Mouse (Mus musculus) embryonic stem cell, embryonic (primary cell): ENCODE measurements around the gene Mxra8.

Experiments used
- CTCF ChIA-PET, 4 experiments: fragments of 300-600 bp in 2 of 4; fragments of 350-600 bp in 2 of 4; sonication (Branson Sonifier 250); formaldehyde crosslinking; loops; one replicate each; lab custom pipeline; 2022; ENCODE audit warnings: inconsistent platforms in 2 of 4; lab: Charles Lee
- POLR2A ChIA-PET, 4 experiments: fragments of 300-600 bp in 2 of 4; fragments of 350-600 bp in 2 of 4; sonication (Branson Sonifier 250); formaldehyde crosslinking; loops; one replicate each; lab custom pipeline; 2022; ENCODE audit warnings: antibody characterized with exemption in 4 of 4, inconsistent platforms in 1 of 4; lab: Charles Lee

The Mxra8 gene

GRCm38 (mm10) chr4:155846871-155847578 is 7.5 kb downstream of the Mxra8 start, which contains the start of gene Dvl1:
Gene Dvl1, plus strand, starts transcription at chr4:155847402.
- ChIA-PET POLR2A (interaction anchor here (0.5 to 4.1 kb wide), 14 partner anchors 7 to 318 kb away, joined by 3 to 20 read pairs (median 3); partner anchors contain the start of genes Cptp (in 2 of the 4), Ints11 (in 2 of the 4) and Mxra8 (in 1 of the 4)), CTCF (interaction anchor here in 3 of 4 experiments (0.6 to 1.1 kb wide), 5 partner anchors 11 to 1546 kb away, joined by 3 to 13 read pairs (median 4); partner anchors contain the start of genes Arhgef16 (in 1 of the 3), Atad3a (in 1 of the 3) and Mrpl20 (in 1 of the 3))

- ChIA-PET CTCF (interaction anchor here in 3 of 4 experiments (0.6 to 1.3 kb wide), 7 partner anchors 12 to 431 kb away, joined by 3 to 7 read pairs (median 3); partner anchors contain the start of gene Atad3a (in 1 of the 3)), POLR2A (interaction anchor here (0.6 to 4.1 kb wide), 16 partner anchors 8 to 112 kb away, joined by 3 to 20 read pairs (median 3); partner anchors contain the start of genes Cptp (in 2 of the 4), Ints11 (in 2 of the 4), Mxra8 (in 1 of the 4) and Ube2j2 (in 1 of the 4))
Measured at GRCm38 (mm10) chr4:155847591-155848352, 8.3 kb downstream of the Mxra8 start.

DNA sequence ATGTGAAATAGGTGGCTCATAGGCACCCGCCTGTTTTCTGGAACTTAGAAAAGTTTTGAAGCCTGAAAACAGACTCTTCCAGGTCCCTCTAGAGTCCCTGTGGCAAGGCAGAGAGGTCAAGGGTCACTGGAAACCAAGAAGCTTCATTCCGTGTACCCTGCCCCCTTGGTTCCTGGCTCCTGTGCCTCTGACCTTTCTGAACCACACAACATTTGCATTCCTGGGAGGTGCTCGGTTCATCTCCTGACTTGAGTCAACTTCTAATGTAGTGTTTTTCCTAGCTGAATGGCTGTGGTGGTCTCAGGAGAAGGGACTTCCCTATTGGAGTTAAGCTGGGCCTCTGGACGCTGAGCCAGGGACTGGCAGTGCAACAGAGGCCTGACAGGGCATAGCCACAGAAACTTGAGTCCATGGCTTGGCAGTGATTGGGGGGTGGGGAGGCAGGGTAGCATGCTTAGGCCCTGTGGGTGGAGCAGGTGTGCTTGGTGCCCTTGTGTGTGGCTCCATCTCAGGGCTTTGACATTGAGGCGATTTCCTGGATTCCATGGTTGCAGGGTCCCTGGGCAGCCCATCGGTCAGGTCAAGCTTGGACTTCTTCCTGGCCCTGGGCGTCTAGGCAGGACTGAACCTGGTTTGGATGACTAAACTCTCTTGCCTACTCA is 9.1 kb downstream of the Mxra8 start:
- ChIA-PET POLR2A (interaction anchor here (0.6 to 4.1 kb wide), 13 partner anchors 9 to 121 kb away, joined by 3 to 20 read pairs (median 3); partner anchors contain the start of genes Cptp (in 2 of the 4), Ints11 (in 2 of the 4), Mxra8 (in 1 of the 4) and Ube2j2 (in 1 of the 4)), CTCF (interaction anchor here in 3 of 4 experiments (0.6 to 1.8 kb wide), 7 partner anchors 11 to 432 kb away, joined by 3 to 5 read pairs (median 3); no protein-coding TSS in a partner anchor)

DNA sequence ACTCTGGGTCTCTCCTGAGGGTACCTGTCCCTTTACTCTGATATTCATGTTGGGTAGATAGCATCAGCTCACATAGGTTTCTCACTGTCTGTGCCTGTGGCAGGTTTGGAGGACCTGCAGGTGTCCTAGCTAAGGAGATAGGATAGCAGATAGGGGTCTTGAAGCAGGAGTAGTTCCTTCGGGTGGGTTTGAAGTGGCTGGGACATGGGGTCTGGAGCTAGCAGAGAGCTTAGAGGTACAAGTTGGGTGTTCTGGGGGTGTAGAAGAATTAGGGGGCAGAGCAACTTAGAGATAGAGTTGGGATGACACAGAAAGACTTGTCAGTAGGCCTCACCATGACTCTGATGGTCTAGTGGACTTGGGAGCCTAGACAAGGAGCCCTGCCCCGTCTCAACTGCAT is 9.9 kb downstream of the Mxra8 start:
- ChIA-PET CTCF (interaction anchor here in 3 of 4 experiments (0.5 to 1.8 kb wide), 5 partner anchors 10 to 82 kb away, joined by 3 to 5 read pairs (median 3); no protein-coding TSS in a partner anchor), POLR2A (interaction anchor here in 3 of 4 experiments (0.7 to 4.1 kb wide), 9 partner anchors 8 to 45 kb away, joined by 3 to 20 read pairs (median 4); partner anchors contain the start of genes Cptp (in 2 of the 3) and Ints11 (in 2 of the 3))

DNA sequence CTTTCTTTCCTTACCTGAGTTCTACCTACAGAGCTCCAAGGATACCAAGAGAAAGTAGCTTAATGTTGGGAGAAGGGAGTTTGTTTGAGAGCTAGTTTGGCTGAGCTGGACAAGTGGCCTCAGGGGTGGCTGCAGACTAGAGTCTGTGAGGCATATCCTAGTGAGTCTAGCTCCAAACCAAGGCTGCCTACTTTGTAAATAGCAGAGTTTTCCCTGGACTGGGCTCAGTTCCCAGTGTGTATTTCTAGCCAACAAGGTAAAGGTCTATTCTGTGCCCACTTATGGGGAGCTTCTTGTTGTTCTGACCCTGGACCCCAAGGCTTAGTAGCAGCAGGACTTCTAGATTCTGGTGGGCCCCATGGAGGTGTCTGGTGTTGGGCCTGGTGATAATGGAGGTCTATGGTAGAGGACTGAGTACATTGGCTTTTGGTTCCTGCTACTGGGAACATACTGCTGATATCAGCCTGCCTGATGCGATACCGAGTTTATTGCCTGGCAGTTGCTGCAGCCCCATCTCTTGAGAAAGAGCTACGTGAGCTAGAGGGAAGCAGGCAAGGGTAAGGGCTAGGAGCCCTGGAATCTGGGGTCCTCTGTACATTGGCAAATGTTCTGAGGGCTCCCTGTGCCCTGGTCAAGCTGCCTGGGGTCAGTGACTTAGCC is 10.4 kb downstream of the Mxra8 start:
- CTCF ChIA-PET = interaction anchor here in 3 of 4 experiments (0.5 to 1.8 kb wide), 4 partner anchors 16 to 66 kb away, joined by 3 to 5 read pairs (median 4); no protein-coding TSS in a partner anchor

DNA sequence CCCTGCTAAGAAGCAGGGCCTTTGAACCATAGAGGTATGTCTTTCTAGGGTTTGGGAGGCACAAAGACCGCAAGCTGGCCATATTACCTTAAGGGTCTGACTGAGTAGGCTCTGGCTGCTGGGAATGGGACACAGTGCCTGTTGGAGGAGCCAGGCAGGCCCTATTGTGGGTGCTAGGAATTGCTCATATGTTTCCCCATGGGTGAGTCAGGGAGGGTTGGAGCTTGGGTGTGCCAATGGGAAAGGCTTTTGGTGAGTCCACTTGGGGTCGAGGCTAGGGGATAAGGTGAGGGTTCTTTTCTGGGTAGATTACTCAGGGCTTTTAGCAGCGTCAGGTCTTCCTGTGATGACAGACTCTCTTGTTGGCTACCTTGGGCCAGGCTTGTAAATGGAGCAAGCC is 11.9 kb downstream of the Mxra8 start:
- CTCF ChIA-PET = interaction anchor here in 1 of 4 experiments (0.6 kb wide), 1 partner anchor 185 kb away, joined by 3 read pairs; no protein-coding TSS in a partner anchor
- POLR2A ChIA-PET = interaction anchor here in 1 of 4 experiments (1.0 to 2.7 kb wide), 5 partner anchors 9 to 30 kb away, joined by 3 to 11 read pairs (median 5); partner anchors contain the start of genes Cptp and Ints11

More for the DNA sequence above, 10.4 kb downstream of the Mxra8 start:
- POLR2A ChIA-PET = interaction anchor here in 3 of 4 experiments (0.7 to 4.1 kb wide), 12 partner anchors 9 to 187 kb away, joined by 3 to 20 read pairs (median 4); partner anchors contain the start of genes Cptp (in 1 of the 3) and Ints11 (in 1 of the 3)

DNA sequence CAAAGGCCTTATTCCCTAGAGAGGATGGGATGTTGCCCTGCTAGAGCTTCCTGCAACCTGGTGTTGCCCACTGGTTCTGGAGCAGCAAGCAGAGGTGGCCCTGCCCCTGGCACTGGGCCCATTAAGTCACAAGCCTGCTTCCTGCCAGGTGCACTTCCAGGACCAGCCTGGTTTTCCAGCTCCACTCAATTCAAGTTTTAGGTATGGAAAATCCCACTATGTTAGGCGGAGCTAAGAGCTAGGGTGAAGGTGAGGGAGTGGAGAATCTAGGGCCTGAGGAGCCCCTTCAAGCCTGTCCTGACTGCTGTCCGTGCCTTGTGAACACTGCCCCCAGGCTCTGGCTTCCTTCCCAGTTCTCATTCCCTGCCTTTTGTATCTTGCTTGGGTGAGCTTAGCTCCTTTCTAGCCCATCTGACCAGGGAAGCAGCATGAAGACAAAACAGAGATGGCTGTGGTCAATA is 12.5 kb downstream of the Mxra8 start:
- POLR2A ChIA-PET = interaction anchor here in 2 of 4 experiments (1.0 to 2.7 kb wide), 9 partner anchors 10 to 92 kb away, joined by 3 to 11 read pairs (median 4); partner anchors contain the start of genes Cptp (in 2 of the 2), Ints11 (in 2 of the 2), Aurkaip1 (in 1 of the 2) and Ube2j2 (in 1 of the 2)
- CTCF ChIA-PET = interaction anchor here in 1 of 4 experiments (0.6 kb wide), 1 partner anchor 184 kb away, joined by 3 read pairs; no protein-coding TSS in a partner anchor

GRCm38 (mm10) chr4:155853421-155853820 is 13.9 kb downstream of the Mxra8 start:
- POLR2A ChIA-PET = interaction anchor here in 1 of 4 experiments (0.6 to 3.9 kb wide), 4 partner anchors 16 to 91 kb away, joined by 3 to 16 read pairs (median 5); partner anchors contain the start of genes Aurkaip1, Cptp, Ints11 and Ube2j2
- CTCF ChIA-PET = no interaction called here

- POLR2A ChIA-PET = interaction anchor here in 3 of 4 experiments (0.7 to 3.9 kb wide), 4 partner anchors 11 to 16 kb away, joined by 3 to 16 read pairs (median 3); partner anchors contain the start of genes Cptp (in 1 of the 3), Ints11 (in 1 of the 3) and Mxra8 (in 1 of the 3)
- CTCF ChIA-PET = interaction anchor here in 1 of 4 experiments (1.2 kb wide), 1 partner anchor 21 kb away, joined by 3 read pairs; no protein-coding TSS in a partner anchor
Measured at GRCm38 (mm10) chr4:155854991-155855390, 15.5 kb downstream of the Mxra8 start.

DNA sequence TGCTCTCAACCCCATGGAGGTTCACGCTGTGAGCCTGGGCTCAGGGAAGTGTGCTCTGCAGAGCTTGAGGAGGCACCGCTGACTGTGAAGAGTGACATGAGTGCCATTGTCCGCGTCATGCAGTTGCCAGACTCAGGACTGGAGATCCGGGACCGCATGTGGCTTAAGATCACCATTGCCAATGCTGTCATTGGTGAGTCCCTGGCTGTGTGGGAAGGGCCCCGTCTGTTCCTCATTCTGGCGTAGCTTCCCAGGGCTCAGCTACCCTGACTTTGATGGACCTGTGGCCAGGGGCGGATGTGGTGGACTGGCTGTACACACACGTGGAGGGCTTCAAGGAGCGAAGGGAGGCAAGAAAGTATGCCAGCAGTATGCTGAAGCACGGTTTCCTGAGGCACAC is 16.6 kb downstream of the Mxra8 start:
- CTCF ChIA-PET = interaction anchor here in 2 of 4 experiments (0.6 kb wide), 2 partner anchors 24 to 147 kb away, joined by 5 to 13 read pairs; no protein-coding TSS in a partner anchor
- POLR2A ChIA-PET = interaction anchor here in 2 of 4 experiments (0.6 to 3.9 kb wide), 4 partner anchors 12 to 173 kb away, joined by 3 to 16 read pairs (median 5); partner anchors contain the start of genes Cptp (in 1 of the 2) and Ints11 (in 1 of the 2)

DNA sequence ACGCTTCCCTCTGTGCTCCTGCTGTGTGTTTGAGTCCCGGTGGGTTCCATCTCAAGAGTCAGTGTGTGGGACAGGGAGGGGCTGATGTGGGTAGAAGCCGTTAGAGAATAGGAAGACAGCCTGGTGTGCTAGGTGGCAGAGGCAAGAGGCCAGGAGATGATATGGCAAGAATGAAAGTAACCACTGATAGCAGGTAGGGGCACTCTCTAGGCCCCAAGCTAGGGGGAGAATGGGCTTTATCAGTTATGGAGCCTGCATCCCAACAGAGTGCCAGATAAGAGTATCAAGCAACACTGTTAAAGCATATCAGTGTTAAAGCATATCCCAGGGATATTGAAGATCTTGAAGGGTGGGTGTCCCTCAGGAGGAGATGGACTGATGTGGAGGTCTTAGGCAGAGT is 17.4 kb downstream of the Mxra8 start:
- CTCF ChIA-PET = no interaction called here
- POLR2A ChIA-PET = interaction anchor here in 1 of 4 experiments (1.1 kb wide), 1 partner anchor 40 kb away, joined by 7 read pairs; no protein-coding TSS in a partner anchor

GRCm38 (mm10) chr4:155859318-155859717 is 19.8 kb downstream of the Mxra8 start:
- ChIA-PET POLR2A (interaction anchor here (0.6 to 3.1 kb wide), 16 partner anchors 10 to 376 kb away, joined by 3 to 20 read pairs (median 4); partner anchors contain the start of genes Aurkaip1 (in 2 of the 4), Cptp (in 2 of the 4), Dvl1 (in 2 of the 4) and Ints11 (in 2 of the 4)), CTCF (interaction anchor here (1.0 to 1.5 kb wide), 5 partner anchors 10 to 46 kb away, joined by 3 to 7 read pairs (median 3); partner anchors contain the start of genes Cptp (in 2 of the 4) and Ints11 (in 2 of the 4))

- POLR2A ChIA-PET = interaction anchor here in 2 of 4 experiments (0.6 to 1.7 kb wide), 3 partner anchors 8 to 58 kb away, joined by 3 read pairs; no protein-coding TSS in a partner anchor
- CTCF ChIA-PET = no interaction called here
Measured at GRCm38 (mm10) chr4:155861787-155862186, 22.3 kb downstream of the Mxra8 start.

- CTCF ChIA-PET = interaction anchor here in 1 of 4 experiments (0.8 kb wide), 1 partner anchor 92 kb away, joined by 3 read pairs; no protein-coding TSS in a partner anchor
- POLR2A ChIA-PET = interaction anchor here in 1 of 4 experiments (1.2 to 3.6 kb wide), 2 partner anchors 23 kb away, joined by 6 to 14 read pairs; partner anchors contain the start of gene Mxra8
Measured at GRCm38 (mm10) chr4:155863001-155863400, 23.5 kb downstream of the Mxra8 start, which contains the start of gene Tas1r3. Gene Tas1r3, minus strand, starts transcription at chr4:155863362.
